Mouse (Mus musculus) heart, adult 9 months (tissue): ENCODE data around the gene Gna11.
A peak's percentile ranks its signal among the peaks of the same experiment; 100 is the strongest.

Experiments used
- DNase-seq, 2 experiments: peaks; one replicate each; pipeline ENCODE4 v3.0.0; 2022; ENCODE audit warnings: low spot score in 2 of 2

Gene Gna11

GRCm38 (mm10) chr10:81565257-81566228 lies 20.6 kb upstream of the Gna11 start:
- no peak for DNase-seq

GRCm38 (mm10) chr10:81564734-81565133 lies 19.7 kb upstream of the Gna11 start:
- DNase-seq: peak in 1 of 2 experiments; percentile 42

GRCm38 (mm10) chr10:81564216-81564615 lies 19.2 kb upstream of the Gna11 start:
- DNase-seq: peak; percentile 67 to 74

- no peak for DNase-seq
These were observed 18.5 kb upstream of the Gna11 start for GRCm38 (mm10) chr10:81563481-81563880.

- DNase-seq: no peak
These were observed 17.4 kb upstream of the Gna11 start for GRCm38 (mm10) chr10:81562411-81562810.

GRCm38 (mm10) chr10:81560719-81561459 lies 15.9 kb upstream of the Gna11 start:
- peak in 1 of 2 experiments; percentile 45 for DNase-seq

GRCm38 (mm10) chr10:81559627-81560539 lies 14.9 kb upstream of the Gna11 start:
- DNase-seq: peak; percentile 72 to 79

GRCm38 (mm10) chr10:81559163-81559626 lies 14.2 kb upstream of the Gna11 start, which contains the start of gene Aes:
Gene Aes, plus strand, starts transcription at chr10:81559488.
- DNase-seq: peak; percentile 82 to 83

GRCm38 (mm10) chr10:81557491-81557890 lies 12.5 kb upstream of the Gna11 start:
- DNase-seq: no peak

GRCm38 (mm10) chr10:81556282-81556681 lies 11.3 kb upstream of the Gna11 start:
- DNase-seq: no peak

GRCm38 (mm10) chr10:81553807-81554755 lies 9.1 kb upstream of the Gna11 start:
- no peak for DNase-seq

GRCm38 (mm10) chr10:81553232-81553631 lies 8.2 kb upstream of the Gna11 start:
- DNase-seq: no peak

GRCm38 (mm10) chr10:81551597-81552102 lies 6.7 kb upstream of the Gna11 start:
- peak; percentile 83 to 91 for DNase-seq

GRCm38 (mm10) chr10:81550257-81550656 lies 5.3 kb upstream of the Gna11 start:
- DNase-seq: no peak

GRCm38 (mm10) chr10:81548944-81549343 lies 4.0 kb upstream of the Gna11 start:
- no peak for DNase-seq

GRCm38 (mm10) chr10:81546788-81547571 lies 2.0 kb upstream of the Gna11 start:
- no peak for DNase-seq

- DNase-seq: no peak
These were observed 1.3 kb upstream of the Gna11 start for GRCm38 (mm10) chr10:81546332-81546731.

GRCm38 (mm10) chr10:81544296-81545160 lies 462 bp downstream of the Gna11 start:
- no peak for DNase-seq
